Mouse (Mus musculus): ENCODE data around the gene Med13.
"Not testable (repeated sequence)": the region's sequence is repeated elsewhere in the genome, so short reads cannot be mapped to it uniquely, and the experiment has no call there.

Gene Med13

DNA sequence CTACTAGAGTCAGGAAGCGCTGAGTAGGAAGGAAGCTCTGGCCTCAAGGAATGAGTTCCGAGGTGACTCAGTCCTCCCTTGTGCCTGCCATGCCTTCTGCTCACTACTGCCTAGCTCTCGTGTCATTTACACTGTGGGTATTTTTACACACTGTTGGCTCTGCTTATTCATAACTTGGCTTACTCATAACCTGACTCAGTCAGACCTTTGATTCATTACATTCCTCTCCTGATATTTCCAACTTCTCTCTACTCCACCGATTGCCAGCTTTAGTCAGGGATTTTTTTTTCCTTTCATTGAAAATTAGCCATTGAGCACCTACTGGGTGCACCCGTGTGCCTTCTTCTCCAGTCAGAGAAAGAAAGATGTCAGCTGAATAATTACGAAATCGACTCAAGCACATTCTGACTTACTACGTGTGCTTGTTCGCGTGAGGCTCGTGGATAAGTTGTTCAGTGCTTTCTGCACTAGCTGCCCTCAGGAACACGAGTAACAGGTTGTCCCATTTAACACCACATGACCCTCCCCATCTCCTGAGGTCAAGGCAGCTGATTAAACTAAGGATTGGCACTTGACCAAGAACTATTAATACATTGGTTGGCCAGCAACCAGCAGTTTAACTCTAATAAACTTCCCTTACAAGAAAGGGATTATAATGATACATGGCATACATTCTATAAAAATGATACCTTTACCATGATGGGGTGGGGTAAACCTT is 23.3 kb upstream of the Med13 start:
- no peak for DNase-seq (ENCODE audit: low read depth)

DNA sequence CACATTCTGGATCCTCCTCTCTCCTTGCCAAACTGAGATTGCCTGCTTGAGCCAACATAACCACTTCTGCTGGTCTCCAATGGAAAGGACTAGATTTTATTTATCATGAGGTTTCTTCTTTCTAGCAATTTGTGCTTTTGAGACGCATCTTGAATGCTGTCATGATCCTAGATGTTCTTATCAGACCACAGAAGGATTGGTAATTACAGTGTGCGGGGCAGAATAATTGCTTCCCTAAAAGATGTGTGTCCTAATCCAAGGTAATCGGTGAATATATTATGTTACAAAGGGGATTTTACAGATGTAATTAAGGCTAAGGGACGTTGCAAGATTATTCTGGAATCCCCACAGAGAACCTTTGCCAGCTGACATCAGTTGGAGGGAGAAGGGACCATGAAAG is 21.6 kb upstream of the Med13 start:
- no peak for DNase-seq (ENCODE audit: low read depth)

DNA sequence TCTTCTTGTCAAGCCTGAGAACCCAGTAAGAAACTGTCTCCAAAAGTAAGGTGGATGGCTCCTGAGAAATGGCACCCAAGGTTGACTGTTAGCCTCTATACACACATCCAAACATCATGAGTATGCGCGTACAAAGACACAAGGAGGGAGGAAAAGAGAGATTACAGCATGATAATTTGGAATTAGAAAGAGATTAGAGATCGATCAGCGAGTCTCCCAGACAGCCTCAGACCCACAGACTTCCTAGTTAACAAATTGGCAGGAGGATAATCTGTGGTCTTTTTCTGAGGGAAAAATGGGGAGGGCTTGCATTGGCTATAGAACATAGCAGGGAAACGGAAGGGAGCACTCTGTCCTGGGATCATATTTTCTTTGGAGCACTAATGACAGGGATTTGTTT is 20.4 kb upstream of the Med13 start:
- DNase-seq (ENCODE audit: low read depth), result no peak

DNA sequence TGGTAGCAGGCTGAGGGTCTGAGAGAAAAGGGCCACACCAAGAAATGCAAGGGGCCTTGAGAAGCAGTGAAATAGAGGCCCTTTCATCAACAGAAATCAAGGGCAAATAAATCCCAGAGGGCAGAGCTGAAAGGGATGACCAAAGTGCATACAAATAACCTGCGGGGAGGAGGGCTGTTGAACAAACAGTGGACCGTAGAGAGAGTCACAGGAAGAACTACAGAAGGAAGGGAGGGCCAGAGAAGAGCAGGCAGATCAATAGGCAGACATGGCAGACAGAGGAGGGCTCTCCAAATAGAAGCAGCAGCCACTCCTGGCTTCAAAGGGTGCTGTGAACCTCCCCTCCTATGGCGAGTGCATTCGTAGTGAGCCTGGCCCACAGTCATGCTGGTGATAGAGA is 19.3 kb upstream of the Med13 start:
- no peak for DNase-seq (ENCODE audit: low read depth)

DNA sequence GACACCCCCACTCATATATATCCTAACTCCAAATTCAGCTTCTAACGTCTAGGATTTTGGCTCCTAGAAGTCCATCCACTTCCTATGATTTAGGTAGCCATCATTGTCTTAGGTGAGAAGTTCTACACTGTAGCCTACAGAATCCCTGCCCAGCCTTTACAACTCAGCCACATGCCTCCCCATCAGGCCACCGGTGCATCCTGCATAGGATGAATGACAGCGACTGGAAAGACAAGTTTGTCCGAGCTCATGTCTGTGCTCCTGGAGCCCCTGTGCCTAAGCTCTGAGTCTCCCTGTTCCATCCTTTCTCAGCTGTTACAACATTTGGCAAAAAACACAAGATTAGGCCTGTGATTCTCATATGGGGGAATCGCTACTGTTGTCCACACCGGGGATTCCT is 17.7 kb upstream of the Med13 start:
- no peak for DNase-seq (ENCODE audit: low read depth)

DNA sequence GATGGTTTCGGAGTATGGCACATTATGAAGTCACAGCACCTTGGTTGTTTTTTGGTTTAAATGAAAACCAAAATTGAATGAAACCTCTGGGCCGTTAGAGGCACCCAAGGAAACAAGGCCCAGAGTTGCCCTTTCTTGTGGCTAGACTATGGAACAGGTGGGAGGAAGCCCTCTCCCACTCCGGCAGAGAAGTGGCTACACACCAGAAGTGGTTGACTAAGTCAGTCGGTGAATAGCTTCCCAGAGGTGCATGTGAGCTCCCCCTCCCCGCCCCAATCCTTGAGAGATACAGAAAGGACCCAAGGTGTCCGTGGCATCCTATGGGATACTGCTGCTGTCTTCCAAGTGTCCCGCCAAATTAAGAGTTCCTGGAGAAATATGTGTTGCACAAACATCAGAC is 13.9 kb upstream of the Med13 start:
- peak; percentile 70 for DNase-seq (ENCODE audit: low read depth)

DNA sequence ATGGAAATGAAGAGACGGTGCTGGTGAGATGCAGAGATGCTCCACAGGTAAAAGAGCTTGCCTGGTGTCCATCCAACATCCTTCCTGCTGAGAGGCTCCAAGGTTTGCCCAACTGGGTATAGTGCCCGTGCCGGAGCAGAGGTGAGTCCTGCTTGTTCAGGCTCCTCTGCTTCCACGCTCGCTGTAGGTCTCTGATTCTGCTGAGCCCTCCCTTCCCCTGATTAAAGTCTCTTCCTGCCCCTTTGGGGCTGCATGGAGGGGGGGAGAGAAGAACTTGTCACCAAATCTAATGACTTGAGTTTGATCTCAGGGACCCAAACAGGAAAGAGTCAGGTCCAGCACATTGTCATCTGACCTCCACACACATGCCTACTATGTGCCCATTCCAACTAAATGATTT is 12.5 kb upstream of the Med13 start:
- DNase-seq (ENCODE audit: low read depth), result peak; percentile 33

DNA sequence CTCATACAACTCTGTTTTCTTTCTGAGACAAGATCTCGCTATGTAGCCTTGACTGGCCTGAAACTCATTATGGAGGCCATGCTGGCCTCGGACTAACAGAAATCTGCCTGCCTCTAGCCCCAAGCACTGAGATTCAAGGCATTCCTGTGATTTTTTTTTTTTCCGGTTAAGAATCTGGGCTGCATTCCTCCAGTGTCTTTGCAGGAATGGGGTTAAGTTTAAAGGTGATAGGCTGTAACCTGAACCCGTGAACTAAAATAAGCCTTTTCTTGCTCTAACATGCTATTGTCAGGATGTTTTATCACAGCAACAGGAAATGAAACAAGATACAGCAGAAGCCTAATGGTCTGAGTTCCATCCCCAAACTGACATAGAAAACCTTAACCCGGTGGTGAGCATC is 11.6 kb upstream of the Med13 start:
- DNase-seq (ENCODE audit: low read depth), result no peak

DNA sequence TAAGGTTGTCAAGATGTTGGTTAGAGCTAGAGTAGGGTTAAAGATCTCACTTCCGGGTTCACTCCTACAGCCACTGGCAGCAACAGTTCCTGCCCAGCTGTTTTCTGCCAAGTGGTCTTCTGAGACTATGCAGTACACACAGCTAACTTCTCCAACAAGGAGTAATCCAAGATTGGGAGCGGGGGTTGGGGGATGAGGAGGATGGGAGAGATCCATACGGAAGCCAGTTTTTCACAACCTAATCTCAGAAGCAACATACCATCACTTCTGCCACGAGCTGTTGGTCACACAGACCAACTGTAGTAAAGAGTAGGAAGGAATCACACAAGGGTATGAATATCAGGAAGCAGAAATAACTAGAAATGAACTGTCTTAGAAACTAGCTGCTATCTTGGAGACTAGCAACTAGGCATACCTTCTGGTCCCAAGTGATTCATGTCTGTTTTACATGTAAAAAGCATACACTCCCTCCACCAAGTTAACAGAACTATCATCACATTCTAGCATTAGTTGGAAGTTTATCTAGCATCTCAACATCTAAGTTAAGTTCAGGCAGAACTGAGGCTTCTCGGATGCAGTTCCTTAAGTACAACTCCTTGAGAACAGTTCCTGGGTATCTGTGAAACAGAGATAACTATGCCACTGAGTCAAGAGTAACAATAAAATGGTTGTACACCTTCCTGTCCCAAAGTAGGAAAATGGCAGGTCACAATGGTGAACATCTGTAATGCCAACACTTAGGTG is 7.5 kb upstream of the Med13 start:
- DNase-seq (ENCODE audit: low read depth), result no peak

DNA sequence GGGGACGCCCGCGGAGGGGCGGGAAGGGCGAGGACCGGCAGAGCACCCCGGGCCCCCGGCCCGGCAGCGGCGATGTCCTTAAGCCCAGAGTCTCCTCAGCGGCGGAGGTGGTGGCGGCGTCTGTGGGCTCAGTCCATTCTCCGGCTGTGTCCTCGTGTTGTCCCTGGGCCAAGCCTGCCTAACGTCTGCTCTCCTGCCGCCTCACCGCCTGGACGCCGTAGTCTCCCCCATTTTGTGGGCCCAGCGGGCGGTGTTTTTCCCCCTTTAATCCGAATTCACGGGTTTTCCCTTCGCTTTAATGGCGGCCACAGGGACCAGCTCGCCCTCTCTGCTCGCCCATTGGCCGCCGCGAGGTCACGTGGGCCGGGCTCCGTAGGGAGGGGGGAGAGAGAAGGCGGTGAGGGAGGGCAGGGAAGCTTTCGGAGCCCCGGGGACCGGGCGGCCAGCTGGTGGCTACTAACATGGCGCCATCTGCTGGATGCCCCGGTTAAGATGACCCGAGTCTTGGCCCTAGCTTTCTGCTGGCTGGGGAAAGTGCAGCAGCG is 654 bp upstream of the Med13 start:
- DNase-seq (ENCODE audit: low read depth), result peak; percentile 98

DNA sequence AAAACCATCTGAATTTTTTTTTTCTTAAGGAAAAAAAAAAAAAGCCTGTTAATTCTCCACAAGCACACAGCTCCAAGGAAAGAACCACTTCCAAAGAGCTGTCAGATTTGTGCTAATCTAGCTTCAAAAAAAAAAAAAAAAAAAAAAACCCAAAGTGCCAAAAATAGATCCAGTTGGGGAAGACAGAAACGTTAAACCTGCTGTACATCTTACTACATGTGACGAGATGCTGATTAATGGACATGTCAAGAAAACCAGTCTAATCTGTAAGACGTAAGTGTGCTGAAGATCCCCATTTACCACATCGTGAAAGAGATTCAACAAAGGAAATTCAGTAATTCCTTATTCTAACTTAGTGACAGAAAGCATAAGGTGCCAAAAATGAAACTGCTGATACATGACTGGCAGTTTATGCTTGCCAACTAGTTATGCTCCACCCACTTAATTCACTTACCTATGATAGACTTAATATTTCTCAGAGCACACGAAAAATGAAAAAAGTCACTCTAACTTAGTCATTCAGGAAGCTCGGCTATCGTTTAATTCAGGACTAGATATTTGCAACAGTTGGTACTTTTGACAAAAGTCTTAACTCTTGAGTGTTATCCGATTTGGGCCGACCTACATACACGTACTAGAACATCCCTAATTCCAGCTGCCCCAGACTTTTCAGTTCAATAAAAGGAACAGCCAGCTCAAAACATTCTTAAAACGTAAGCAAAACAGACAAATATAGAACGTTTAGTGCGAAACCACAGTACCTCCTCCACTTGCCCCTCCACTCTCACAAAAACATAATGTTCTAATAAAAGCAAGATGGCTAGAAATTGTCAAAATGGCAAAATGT is 1.2 kb downstream of the Med13 start:
- DNase-seq (ENCODE audit: low read depth), result peak; percentile 57

DNA sequence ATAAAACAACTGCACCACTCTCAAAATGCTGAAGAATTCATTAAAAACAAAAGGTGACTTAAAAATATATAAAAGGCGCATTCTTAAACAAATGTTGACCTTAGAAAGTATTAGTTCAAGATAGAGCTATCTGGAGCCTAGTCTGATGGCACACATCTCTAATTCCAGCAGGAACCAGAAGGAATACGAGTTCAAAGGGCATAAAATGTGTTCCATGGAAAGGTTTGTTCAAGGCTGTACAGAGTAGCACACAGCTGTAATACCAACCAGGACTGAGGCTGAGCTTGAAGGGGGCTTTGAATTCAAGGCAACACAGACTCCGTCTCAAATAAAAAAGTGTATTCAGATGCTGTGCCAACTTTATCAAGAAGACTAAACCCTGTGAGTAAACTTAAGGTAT is 3.8 kb downstream of the Med13 start:
- no peak for DNase-seq (ENCODE audit: low read depth)

DNA sequence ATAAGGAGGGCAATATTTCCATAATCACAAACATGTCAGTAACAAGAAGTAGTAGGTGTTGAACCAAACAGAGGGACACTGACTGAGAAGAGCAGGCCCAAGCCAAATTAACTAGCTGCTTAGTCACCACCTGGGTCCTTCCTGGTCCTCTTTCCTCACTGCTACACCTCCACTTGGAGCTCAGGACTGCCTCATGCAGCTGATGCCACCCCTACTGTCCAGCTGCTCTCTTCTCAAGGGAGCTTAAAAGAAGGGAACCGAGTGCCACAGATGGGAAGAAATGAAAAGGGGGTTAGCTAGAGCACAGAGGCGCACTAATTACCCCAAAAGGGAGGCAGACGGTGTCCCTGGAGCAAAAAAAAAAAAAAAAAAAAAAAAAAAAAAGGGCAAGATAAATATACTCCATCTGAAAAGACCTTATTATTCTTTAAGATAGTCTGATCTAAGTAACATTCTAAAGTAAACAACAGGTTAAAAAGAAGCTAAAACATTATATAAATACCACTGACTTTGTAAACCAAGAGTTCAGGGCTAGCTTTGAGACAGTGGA is 5.6 kb downstream of the Med13 start:
- no peak for DNase-seq (ENCODE audit: low read depth)

DNA sequence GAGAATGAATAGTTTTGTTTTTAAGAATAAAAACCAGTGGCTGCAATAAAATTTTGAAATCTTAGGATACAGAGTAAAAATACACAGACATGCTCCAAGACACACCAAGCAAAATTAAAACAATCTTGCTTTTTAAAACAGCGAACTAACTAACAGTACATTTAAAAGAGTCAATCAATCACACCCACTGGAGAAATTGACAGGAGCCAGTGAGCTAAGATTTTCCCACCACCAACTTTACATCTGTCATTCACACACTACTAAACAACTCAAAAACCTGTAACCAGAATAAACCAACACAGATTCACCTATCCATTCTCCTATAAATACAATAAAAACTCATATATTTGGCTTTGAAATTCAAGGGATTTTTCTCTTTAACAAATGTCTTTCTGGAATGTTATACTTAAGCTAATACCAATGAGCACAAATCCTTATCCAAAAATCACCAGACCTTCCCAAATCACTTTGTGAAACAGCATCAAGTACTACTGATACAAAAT is 6.7 kb downstream of the Med13 start:
- no peak for DNase-seq (ENCODE audit: low read depth)

DNA sequence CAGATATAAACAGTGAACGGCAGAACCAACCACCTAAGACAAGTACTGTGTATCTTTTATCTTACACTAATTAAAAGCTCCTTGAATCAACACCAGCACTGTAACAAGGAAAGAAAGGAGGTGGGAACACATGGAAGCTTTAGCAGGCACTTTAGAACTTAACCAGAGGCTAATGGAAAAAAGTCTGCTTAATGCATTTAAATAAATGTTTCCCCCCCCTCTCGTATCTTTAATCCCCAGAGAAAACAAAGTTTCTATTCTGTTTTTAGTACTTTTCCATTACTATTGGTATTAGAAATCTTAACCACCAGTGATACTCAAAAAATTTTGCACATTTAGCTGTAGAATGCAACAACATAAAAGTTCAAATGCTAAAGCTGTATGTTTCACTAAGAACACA is 8.1 kb downstream of the Med13 start:
- DNase-seq (ENCODE audit: low read depth), result no peak

DNA sequence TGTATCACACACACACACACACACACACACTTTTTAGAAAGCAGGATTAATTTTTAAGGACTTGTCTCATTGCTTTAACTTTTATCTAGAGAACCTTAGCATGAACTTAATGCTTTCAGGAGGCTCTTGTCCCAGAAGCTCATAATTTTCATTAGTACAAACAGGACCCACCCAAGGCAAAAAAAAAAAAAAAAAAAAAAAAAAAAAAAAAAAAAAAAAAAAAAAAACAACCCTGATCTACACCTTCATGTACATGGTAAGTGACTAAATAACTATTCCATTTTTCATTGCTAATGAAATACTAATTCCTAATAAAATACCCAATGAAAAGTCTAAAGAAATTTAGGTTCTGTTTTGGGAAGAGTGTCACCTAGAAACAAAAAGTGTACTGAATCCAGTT is 8.5 kb downstream of the Med13 start:
- DNase-seq (ENCODE audit: low read depth), result no peak

DNA sequence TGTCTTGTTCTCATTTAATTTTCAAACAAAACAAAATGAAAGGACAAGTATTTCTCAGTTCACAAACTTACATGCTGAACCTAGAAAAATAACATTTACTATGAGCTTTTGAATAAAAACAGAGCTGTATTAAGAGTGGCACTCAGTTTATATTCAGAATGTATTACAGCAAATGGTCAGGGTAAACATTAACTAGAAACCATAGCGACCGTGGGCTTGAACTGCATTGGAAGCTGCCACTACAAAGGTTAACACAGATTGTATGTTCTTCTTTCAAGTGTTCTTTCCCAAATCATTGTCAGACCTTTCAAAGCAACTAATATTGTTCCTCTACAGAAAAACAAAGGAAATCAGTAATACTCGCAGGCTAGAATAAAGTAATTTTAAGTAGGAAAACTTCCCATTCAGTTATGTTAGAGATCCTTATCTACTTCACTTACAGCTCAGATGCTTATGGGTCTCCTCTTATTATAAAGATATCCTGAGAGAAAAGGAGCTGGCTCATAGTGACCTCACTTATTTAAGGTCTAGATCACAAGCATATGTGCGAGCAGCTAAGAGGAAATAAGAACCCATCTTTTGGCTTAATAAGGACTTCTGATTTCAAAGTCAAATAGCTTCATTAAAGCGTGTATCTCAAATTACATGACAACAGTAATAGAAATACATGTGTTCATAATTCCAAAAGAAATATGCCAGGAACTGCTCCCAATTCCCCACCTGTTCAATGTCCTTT is 9.8 kb downstream of the Med13 start:
- no peak for DNase-seq (ENCODE audit: low read depth)

DNA sequence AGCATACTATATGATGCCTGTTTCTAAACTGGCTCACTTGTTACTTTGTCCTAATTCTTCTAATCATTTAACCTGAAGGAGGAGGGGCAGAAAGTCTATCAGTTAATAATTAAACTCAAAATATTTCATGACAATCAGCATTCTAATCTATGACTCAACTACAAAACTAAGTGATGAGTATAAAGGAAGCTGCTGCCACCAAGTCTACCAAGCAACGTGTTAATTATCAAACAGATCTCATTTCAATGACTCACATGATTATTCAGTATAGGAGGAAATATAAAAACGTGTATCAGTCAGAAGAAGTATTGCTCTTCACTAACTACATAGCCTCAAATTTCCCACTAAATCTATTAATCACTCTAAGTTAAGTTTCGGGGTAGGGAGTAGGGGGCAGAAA is 10.9 kb downstream of the Med13 start:
- no peak for DNase-seq (ENCODE audit: low read depth)

DNA sequence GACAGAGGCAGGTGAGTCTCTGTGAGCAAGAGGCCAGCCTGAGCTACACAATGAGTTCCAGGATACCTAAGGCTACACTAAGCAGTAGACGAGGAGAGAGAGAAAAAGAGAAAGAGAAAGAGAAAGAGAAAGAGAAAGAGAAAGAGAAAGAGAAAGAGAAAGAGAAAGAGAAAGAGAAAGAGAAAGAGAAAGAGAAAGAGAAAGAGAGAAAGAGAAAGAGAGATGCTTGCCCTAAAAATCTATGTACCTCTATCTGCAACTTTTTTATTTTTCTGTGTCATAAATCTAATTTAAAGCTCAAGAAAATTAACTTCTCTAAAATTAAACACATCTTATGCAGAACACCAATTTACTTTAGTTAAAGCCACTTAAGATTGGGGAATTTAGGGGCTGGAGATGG is 12.5 kb downstream of the Med13 start:
- DNase-seq (ENCODE audit: low read depth), result peak; percentile 39

DNA sequence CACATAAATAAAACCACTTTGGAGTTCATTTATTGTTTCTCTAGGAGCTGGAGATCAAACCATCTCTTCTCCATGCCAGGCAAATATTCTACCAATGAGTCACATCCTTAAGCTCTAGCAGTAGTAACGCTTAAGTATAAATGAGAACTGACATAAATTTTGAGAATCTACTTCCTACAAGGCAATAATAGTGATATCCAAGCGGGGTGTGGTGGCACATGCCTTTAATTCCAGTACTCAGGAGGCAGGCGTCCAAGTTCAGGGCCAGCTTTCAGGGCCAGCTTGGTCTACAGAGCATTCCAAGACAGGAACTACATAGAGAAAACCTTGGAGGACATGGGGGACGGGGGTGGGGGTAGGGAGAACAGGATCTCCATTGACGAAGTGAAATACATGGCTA is 33.2 kb downstream of the Med13 start:
- no peak for DNase-seq (ENCODE audit: low read depth)

DNA sequence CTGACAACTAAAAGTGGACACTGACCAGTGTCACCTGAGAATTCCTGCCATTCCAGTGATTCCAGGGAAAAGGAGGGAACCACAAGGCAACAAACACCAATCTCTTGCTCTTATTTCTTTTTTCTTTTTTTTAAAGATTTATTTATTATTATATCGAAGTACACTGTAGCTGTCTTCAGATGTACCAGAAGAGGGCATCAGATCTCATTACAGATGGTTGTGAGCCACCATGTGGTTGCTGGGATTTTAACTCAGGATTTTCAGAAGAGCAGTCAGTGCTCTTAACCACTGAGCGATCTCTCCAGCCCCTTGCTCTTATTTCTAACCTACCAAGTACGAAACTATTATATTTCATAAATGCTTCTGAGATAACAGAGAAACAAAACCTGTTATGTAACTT is 42.4 kb downstream of the Med13 start:
- not testable (repeated sequence) for DNase-seq (ENCODE audit: low read depth)

DNA sequence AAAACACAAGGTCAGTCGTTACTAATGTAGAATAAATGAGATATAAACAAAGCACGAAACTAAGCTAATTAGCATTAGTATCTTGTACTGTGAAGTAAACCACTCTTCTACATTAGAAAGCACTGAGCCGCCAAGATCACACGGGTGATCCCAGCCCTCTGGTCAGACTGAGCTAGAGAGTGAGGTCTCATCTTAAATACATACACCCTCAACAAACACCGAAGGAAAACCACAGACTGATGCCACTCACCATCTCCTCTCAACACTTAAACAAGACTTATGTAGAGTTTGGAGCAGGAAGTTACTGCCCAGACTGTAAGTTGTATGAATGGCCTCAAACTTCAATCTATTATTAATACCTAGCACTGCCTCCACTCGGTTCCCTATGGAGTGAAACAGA is 47.1 kb downstream of the Med13 start:
- DNase-seq (ENCODE audit: low read depth), result no peak
